Mouse (Mus musculus): ENCODE data around the gene Rpp30. TPM values are rescaled to one million over a fixed set of nuclear protein-coding genes. Genes with fewer than 3 reads are reported as not detected.

Rpp30 gene
- polyA plus RNA-seq (2016; fragmentation: Nextera tagmentation; extraction: Ambion mirVana), result 106 and 113 TPM in 2 replicates

GRCm38 (mm10) chr19:36083262-36084225 is at the start of gene Rpp30:
Gene Rpp30 (plus strand): TSS chr19:36083716.
- 2% methylated on average over 34 of the region's 34 CpGs for WGBS
- peaks cover 8% of the 10 kb centered on the region for H3K4me1 ChIP-seq
- no peaks in the 10 kb centered on the region for H3K9me3 ChIP-seq
- H3K27me3 ChIP-seq (replicated peaks; ENCODE audit: low read depth, poor library complexity, severe bottlenecking), result no peaks in the 10 kb centered on the region; the same call in 1 of the 2 replicates
- peak within 1 kb of the TSS; percentile 92 for H3K4me3 ChIP-seq
- DNase-seq (ENCODE audit: low spot score), result peak; percentile 90
- H3K27ac ChIP-seq (replicated peaks), result peak within 1 kb of the TSS; percentile 84
- peaks cover 14% of the 10 kb centered on the region for H3K36me3 ChIP-seq (replicated peaks)

DNA sequence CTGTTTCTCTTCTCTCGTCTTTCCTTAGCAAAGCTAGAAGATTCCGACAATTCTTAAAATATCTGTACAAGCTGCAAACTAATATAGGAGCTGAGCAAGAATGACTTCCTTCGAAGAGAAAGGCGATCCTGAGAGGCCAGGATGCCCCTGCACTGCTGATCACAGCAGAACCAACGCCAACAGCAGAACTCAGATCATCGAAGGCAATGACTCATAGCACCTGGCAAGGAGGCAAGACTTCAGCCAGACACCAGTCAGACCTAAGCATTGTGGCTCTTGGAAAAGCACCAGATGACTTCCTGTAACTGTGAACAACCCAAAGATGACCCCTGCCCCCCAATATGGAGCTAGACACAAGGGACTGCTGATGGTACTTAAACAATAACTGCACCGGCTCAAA is 37.5 kb upstream of the Rpp30 start:
- H3K9me3 ChIP-seq, result no peaks in the 10 kb centered on the region
- no peaks in the 10 kb centered on the region for H3K27me3 ChIP-seq (replicated peaks; ENCODE audit: low read depth, poor library complexity, severe bottlenecking)
- H3K36me3 ChIP-seq (replicated peaks), result no peaks in the 10 kb centered on the region
- H3K4me3 ChIP-seq, result no peak overlapping the region
- WGBS, result 83% methylated on average over 7 of the region's 7 CpGs
- no peak overlapping the region for H3K27ac ChIP-seq (replicated peaks)
- no peaks in the 10 kb centered on the region for H3K4me1 ChIP-seq
- no peak for DNase-seq (ENCODE audit: low spot score)

DNA sequence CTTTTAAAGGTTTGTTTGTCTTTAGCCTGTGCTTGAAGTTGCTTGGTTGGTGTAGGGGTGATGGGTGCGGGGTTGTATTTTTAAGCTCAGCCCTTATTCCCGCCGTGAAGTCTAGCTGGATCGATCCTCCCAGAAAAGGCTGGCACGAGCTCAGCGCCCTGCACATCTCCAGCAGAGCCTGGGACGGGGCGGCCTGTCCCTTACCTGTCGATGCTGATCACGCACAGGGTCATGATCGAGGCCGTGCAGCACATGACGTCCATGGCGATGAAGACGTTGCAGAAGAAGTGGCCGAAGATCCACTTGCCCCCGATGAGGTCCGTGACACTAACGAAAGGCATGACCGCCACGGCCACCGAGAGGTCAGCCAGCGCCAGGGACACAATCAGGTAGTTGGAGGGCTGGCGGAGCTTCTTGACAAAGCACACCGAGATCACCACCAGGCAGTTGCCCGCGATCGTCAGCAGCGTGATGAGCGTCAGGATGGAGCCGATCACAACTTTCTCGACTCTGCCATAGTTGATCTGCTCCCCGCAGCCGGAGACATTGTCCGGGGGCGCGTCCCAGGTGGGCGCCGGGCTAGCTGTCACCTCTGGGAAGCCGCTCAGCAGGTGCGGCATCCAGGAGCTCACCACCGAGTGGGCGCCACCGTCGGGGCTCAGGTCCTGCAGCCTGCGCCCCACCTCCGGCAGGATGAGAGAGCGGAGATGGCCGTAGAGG is 26.9 kb upstream of the Rpp30 start:
- Histone ChIP-seq H3K36me3 (replicated peaks) (no peaks in the 10 kb centered on the region), H3K27me3 (replicated peaks; ENCODE audit: low read depth, poor library complexity, severe bottlenecking) (peaks cover 53% of the 10 kb centered on the region), H3K9me3 (no peaks in the 10 kb centered on the region), H3K4me1 (peaks cover 6% of the 10 kb centered on the region), H3K27ac (replicated peaks) (no peak overlapping the region; the same call in 1 of the 2 replicates), H3K4me3 (peak overlapping the region; percentile 68)
- peak; percentile 16 for DNase-seq (ENCODE audit: low spot score)
- 10% methylated on average over 49 of the region's 49 CpGs for WGBS

DNA sequence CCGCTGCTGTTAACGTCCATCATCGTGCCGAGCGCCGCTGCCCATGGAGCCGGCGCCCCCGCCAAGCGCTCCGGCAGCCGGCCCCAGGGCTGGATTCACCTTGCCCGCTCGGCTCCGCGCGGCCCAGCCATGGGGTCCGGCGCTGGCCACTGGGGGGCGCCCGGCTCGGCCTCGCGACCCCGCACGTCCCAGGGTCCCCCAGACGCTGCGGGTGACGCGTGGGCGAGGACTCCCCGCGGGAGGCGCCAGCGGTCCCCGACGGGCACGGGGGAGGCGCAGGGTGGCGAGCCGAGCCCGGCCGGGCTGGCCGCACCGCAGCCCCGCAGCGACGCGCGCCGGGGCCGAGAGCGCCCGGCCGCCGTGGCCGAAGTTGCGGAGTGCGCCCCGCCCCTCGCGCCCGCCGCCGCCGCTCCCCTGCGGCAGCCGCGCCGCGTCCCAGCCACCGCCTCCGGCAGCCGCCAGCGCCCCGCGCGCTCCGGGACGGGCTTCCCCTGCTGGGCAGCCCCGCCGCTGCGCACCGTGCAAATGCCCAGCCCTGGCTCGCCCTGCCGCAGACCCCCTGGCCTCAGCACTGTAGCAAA is 26.2 kb upstream of the Rpp30 start, which contains the start of gene Htr7:
Gene Htr7 (minus strand): TSS at position 277 of the 581 bp plus-strand sequence.
- 4% methylated on average over 85 of the region's 86 CpGs for WGBS

GRCm38 (mm10) chr19:36062801-36063529 is 20.6 kb upstream of the Rpp30 start:
- Histone ChIP-seq H3K4me1 (no peaks in the 10 kb centered on the region), H3K4me3 (no peak overlapping the region), H3K27me3 (replicated peaks; ENCODE audit: low read depth, poor library complexity, severe bottlenecking) (peaks cover 19% of the 10 kb centered on the region), H3K36me3 (replicated peaks) (no peaks in the 10 kb centered on the region), H3K27ac (replicated peaks) (no peak overlapping the region), H3K9me3 (no peaks in the 10 kb centered on the region)
- WGBS, result 85% methylated on average over 2 of the region's 2 CpGs
- no peak for DNase-seq (ENCODE audit: low spot score)

More for the DNA sequence above, 26.2 kb upstream of the Rpp30 start, which contains the start of gene Htr7:
- DNase-seq (ENCODE audit: low spot score), result peak; percentile 81
- Histone ChIP-seq H3K9me3 (no peaks in the 10 kb centered on the region), H3K4me3 (peak within 1 kb of the TSS; percentile 68), H3K36me3 (replicated peaks) (no peaks in the 10 kb centered on the region), H3K27ac (replicated peaks) (no peak within 1 kb of the TSS; the same call in 1 of the 2 replicates), H3K4me1 (peaks cover 6% of the 10 kb centered on the region), H3K27me3 (replicated peaks; ENCODE audit: low read depth, poor library complexity, severe bottlenecking) (peaks cover 53% of the 10 kb centered on the region)

DNA sequence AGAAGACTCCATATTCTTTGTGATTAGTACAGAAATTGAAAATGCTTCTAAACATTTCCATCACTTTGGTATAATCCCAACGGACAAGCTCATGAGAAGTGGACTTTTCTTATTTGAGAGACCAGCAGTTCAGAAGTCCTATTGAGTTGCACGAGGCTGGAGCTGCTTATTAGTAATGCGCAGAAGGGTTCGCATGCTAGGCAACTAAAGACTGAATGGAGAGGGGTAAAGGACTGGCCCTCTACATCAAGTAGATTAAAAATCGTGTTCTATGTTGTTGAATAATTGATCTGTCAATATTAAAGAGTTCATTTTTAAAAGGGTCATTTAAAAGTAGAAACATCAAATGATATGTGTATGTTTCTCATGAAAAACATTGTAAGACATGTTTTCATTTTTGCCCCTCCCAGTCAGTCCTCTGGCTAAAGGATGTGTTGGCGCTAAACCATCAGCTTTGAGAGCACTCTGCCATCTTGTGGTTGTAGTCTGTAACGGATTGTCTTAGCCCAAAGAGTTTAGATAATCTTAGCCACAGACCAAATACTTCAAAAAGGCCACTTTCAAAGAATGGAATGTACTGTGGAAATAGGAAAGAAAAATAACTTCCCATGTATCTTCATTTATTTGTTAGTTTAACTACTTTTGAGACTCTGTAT is 782 bp upstream of the Rpp30 start:
- H3K27me3 ChIP-seq (replicated peaks; ENCODE audit: low read depth, poor library complexity, severe bottlenecking), result no peaks in the 10 kb centered on the region; the same call in 1 of the 2 replicates
- 47% methylated on average over 7 of the region's 7 CpGs for WGBS
- peak overlapping the region; percentile 84 for H3K27ac ChIP-seq (replicated peaks)

GRCm38 (mm10) chr19:36090781-36091180 is 7.3 kb downstream of the Rpp30 start:
- Histone ChIP-seq H3K27me3 (replicated peaks; ENCODE audit: low read depth, poor library complexity, severe bottlenecking) (no peaks in the 10 kb centered on the region), H3K4me1 (no peaks in the 10 kb centered on the region), H3K4me3 (no peak overlapping the region), H3K9me3 (no peaks in the 10 kb centered on the region), H3K36me3 (replicated peaks) (peaks cover 82% of the 10 kb centered on the region), H3K27ac (replicated peaks) (no peak overlapping the region)
- 59% methylated on average over 5 of the region's 5 CpGs for WGBS
- no peak for DNase-seq (ENCODE audit: low spot score)

More for the DNA sequence above, 782 bp upstream of the Rpp30 start:
- Histone ChIP-seq H3K9me3 (no peaks in the 10 kb centered on the region), H3K36me3 (replicated peaks) (peaks cover 6% of the 10 kb centered on the region), H3K4me1 (peaks cover 8% of the 10 kb centered on the region), H3K4me3 (peak overlapping the region; percentile 92)
- peak; percentile 47 for DNase-seq (ENCODE audit: low spot score)

GRCm38 (mm10) chr19:36097194-36097593 is 13.7 kb downstream of the Rpp30 start:
- Histone ChIP-seq H3K9me3 (no peaks in the 10 kb centered on the region), H3K4me1 (no peaks in the 10 kb centered on the region), H3K36me3 (replicated peaks) (peaks cover 90% of the 10 kb centered on the region), H3K4me3 (no peak overlapping the region), H3K27me3 (replicated peaks; ENCODE audit: low read depth, poor library complexity, severe bottlenecking) (no peaks in the 10 kb centered on the region), H3K27ac (replicated peaks) (no peak overlapping the region)
- WGBS, result 92% methylated on average over 3 of the region's 3 CpGs
- no peak for DNase-seq (ENCODE audit: low spot score)

DNA sequence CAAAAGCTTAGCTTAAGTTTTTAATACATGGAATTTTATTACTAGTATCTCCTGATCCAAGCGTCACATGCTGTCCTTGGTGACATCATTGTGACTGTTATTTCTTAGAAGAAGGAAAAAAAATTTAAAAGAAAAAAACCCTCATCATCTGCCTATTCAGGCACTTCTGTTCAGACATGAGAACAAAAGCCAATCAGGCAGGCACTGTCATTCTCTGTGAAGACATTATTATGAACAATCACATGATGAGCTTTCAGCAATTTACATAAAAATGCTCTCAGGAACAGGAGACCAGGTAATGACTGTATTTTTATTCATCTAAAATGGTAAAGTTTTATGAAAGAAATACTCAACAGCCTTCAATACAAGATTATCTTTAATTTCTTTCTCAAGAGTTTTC is 14.7 kb downstream of the Rpp30 start:
- peaks cover 91% of the 10 kb centered on the region for H3K36me3 ChIP-seq (replicated peaks)
- 90% methylated on average over 1 of the region's 1 CpGs for WGBS

GRCm38 (mm10) chr19:36098916-36099315 is 15.4 kb downstream of the Rpp30 start:
- no peak overlapping the region for H3K4me3 ChIP-seq
- H3K4me1 ChIP-seq, result no peaks in the 10 kb centered on the region
- no peak overlapping the region for H3K27ac ChIP-seq (replicated peaks)
- 87% methylated on average over 7 of the region's 7 CpGs for WGBS
- H3K36me3 ChIP-seq (replicated peaks), result peaks cover 92% of the 10 kb centered on the region
- H3K9me3 ChIP-seq, result no peaks in the 10 kb centered on the region
- H3K27me3 ChIP-seq (replicated peaks; ENCODE audit: low read depth, poor library complexity, severe bottlenecking), result no peaks in the 10 kb centered on the region
- DNase-seq (ENCODE audit: low spot score), result no peak

More for the DNA sequence above, 14.7 kb downstream of the Rpp30 start:
- Histone ChIP-seq H3K27ac (replicated peaks) (no peak overlapping the region), H3K27me3 (replicated peaks; ENCODE audit: low read depth, poor library complexity, severe bottlenecking) (no peaks in the 10 kb centered on the region), H3K4me3 (no peak overlapping the region), H3K4me1 (no peaks in the 10 kb centered on the region), H3K9me3 (no peaks in the 10 kb centered on the region)
- no peak for DNase-seq (ENCODE audit: low spot score)

- no peaks in the 10 kb centered on the region for H3K4me1 ChIP-seq
- H3K36me3 ChIP-seq (replicated peaks), result peaks cover 58% of the 10 kb centered on the region
- no peaks in the 10 kb centered on the region for H3K9me3 ChIP-seq
- H3K27ac ChIP-seq (replicated peaks), result no peak overlapping the region
- no peak for DNase-seq (ENCODE audit: low spot score)
- no peak overlapping the region for H3K4me3 ChIP-seq
- 94% methylated on average over 5 of the region's 5 CpGs for WGBS
- no peaks in the 10 kb centered on the region for H3K27me3 ChIP-seq (replicated peaks; ENCODE audit: low read depth, poor library complexity, severe bottlenecking)
Observed at GRCm38 (mm10) chr19:36103909-36104308, 20.4 kb downstream of the Rpp30 start.

Measured in embryonic facial prominence, embryonic 10.5 days (tissue).